Mouse (Mus musculus): ENCODE results near the gene Dagla. TPM values are rescaled to one million over a fixed set of nuclear protein-coding genes. Genes with fewer than 3 reads are reported as not detected.

The Dagla gene
- polyA plus RNA-seq, 1 experiment from 2014 or later = 3.4 TPM

- Histone ChIP-seq H3K4me3 (no peak overlapping the region), H3K27ac (0 out of 2 replicates have a peak overlapping the region, but pooled peaks have one; percentile 8), H3K9me3 (no peaks in the 10 kb centered on the region), H3K27me3 (ENCODE audit: insufficient read depth, poor library complexity, severe bottlenecking) (0 out of 2 replicates have a peak, but pooled peaks cover 3% of the 10 kb centered on the region), H3K4me1 (replicated peaks) (peaks cover 42% of the 10 kb centered on the region), H3K36me3 (no peaks in the 10 kb centered on the region)
- WGBS = 50% methylated on average over 8 of the region's 8 CpGs
- DNase-seq (ENCODE audit: low spot score) = no peak
These were observed 82.0 kb downstream of the Dagla start for GRCm38 (mm10) chr19:10222656-10223055.

GRCm38 (mm10) chr19:10221585-10221984 is 83.1 kb downstream of the Dagla start:
- 0 out of 2 replicates have a peak, but pooled peaks cover 3% of the 10 kb centered on the region for H3K27me3 ChIP-seq (ENCODE audit: insufficient read depth, poor library complexity, severe bottlenecking)
- no peaks in the 10 kb centered on the region for H3K36me3 ChIP-seq
- no peak for DNase-seq (ENCODE audit: low spot score)
- H3K4me3 ChIP-seq = no peak overlapping the region
- 68% methylated on average over 4 of the region's 4 CpGs for WGBS
- no peak overlapping the region for H3K27ac ChIP-seq
- no peaks in the 10 kb centered on the region for H3K9me3 ChIP-seq
- peaks cover 42% of the 10 kb centered on the region for H3K4me1 ChIP-seq (replicated peaks)

DNA sequence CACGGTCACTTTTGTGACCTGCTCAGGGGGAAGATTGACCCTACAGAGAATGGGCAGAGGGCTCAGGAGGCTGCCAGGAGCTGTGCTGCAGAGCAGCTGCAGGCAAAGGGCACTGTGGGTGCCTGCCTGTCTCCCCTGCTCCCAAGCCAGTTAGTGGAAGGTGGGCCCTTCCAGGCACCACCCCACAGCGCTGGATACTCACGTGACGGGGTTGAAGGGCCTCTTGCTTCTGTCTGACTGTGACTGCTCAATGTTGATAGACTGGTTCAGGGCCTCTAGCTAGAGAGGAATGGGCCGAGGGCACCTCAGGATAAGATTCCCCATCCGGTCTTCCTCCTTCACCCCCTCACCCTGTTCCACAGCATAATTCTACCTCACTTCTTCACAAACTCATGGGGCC is 85.1 kb downstream of the Dagla start:
- Histone ChIP-seq H3K4me3 (no peak overlapping the region), H3K27me3 (ENCODE audit: insufficient read depth, poor library complexity, severe bottlenecking) (no peaks in the 10 kb centered on the region), H3K4me1 (replicated peaks) (peaks cover 30% of the 10 kb centered on the region), H3K27ac (no peak overlapping the region), H3K9me3 (no peaks in the 10 kb centered on the region), H3K36me3 (no peaks in the 10 kb centered on the region)
- no peak for DNase-seq (ENCODE audit: low spot score)
- 72% methylated on average over 6 of the region's 6 CpGs for WGBS

DNA sequence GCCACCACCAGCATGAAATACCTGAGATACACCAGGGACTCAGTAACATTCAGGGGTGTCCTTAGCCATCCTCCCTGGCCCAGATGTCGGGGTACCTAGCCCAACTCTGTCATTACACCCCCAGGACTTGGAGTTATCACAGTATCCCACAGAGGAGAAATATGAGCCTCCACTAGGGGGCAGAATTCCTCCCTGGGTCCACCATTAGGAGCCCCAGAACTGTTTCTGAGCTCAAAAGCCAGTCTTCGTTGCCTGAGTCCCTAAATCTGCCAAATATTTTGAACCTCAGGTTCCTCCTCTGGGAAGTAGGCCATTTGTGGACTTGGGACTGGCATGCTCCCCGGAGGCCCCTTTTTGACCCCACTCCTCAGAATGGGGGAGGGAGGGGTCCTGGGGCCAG is 85.6 kb downstream of the Dagla start:
- WGBS = 62% methylated on average over 3 of the region's 3 CpGs
- Histone ChIP-seq H3K4me1 (replicated peaks) (peaks cover 25% of the 10 kb centered on the region), H3K36me3 (no peaks in the 10 kb centered on the region; the same call in 1 of the 2 replicates), H3K27me3 (ENCODE audit: insufficient read depth, poor library complexity, severe bottlenecking) (no peaks in the 10 kb centered on the region), H3K4me3 (no peak overlapping the region), H3K27ac (no peak overlapping the region), H3K9me3 (no peaks in the 10 kb centered on the region)
- DNase-seq (ENCODE audit: low spot score) = no peak

- Histone ChIP-seq H3K9me3 (no peaks in the 10 kb centered on the region), H3K27me3 (ENCODE audit: insufficient read depth, poor library complexity, severe bottlenecking) (no peaks in the 10 kb centered on the region), H3K36me3 (peaks cover 27% of the 10 kb centered on the region), H3K4me3 (no peak overlapping the region), H3K4me1 (replicated peaks) (peaks cover 7% of the 10 kb centered on the region; the same call in 1 of the 2 replicates), H3K27ac (no peak overlapping the region)
- no peak for DNase-seq (ENCODE audit: low spot score)
- WGBS = 81% methylated on average over 8 of the region's 8 CpGs
These were observed 88.6 kb downstream of the Dagla start for GRCm38 (mm10) chr19:10216101-10216500.

DNA sequence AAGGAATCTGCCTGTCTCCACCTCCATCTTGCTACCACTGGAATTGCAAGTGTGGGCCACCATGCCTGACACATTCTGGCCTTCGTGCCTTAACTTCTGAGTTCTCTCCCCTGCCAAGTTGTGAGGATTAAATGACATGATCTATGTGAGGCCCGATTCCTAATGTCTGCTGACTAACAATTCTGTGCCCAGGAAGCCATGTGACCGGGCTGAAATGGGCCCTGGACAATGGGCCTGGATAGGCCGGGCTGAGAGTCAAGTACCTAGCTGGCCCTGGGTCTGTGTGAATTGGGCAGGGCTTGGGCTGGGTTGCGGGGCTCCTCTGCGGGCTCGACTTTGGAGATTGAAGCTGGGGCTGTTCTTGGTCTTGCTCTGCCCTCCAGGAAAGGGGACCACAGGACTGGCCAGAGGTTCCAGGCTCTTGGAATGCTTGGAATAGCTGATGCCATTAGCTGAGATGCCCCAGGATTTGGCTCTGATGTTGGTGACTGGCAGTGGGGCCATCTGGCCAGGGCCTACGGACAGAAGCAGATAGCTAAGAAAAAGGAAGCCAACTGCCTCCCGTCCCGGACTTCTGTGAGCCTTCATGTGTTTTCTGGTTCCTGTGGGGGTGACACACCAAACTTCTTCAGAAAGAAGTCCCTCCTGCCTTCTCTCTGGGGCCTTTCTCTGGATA is 90.7 kb downstream of the Dagla start:
- Histone ChIP-seq H3K27ac (no peak overlapping the region), H3K4me3 (no peak overlapping the region), H3K27me3 (ENCODE audit: insufficient read depth, poor library complexity, severe bottlenecking) (no peaks in the 10 kb centered on the region), H3K36me3 (peaks cover 48% of the 10 kb centered on the region), H3K9me3 (no peaks in the 10 kb centered on the region), H3K4me1 (replicated peaks) (peaks cover 2% of the 10 kb centered on the region; the same call in 1 of the 2 replicates)
- 90% methylated on average over 10 of the region's 10 CpGs for WGBS
- DNase-seq (ENCODE audit: low spot score) = no peak

DNA sequence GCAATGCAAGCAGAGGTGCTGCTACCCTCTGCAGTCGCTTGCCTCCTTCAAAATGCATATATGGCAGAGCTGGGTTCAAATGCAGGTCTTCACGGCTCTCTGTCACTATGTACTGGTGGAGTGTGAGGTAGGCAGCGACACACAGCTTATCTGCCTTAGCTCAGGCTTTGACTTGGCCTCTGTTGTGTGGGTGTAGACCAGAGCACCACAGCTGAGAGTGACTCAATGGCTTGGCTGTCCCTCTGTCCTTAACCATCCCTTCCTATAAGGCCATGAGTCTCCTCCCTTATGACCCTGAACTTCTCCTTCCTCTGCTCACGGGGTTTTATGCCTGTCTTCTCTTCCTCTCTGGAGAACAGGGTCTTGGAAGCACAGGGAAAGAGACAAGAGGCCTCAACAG is 93.8 kb downstream of the Dagla start:
- peaks cover 79% of the 10 kb centered on the region for H3K36me3 ChIP-seq
- no peaks in the 10 kb centered on the region for H3K9me3 ChIP-seq
- no peak overlapping the region for H3K27ac ChIP-seq
- no peak overlapping the region for H3K4me3 ChIP-seq
- no peak for DNase-seq (ENCODE audit: low spot score)
- H3K4me1 ChIP-seq (replicated peaks) = no peaks in the 10 kb centered on the region; the same call in 1 of the 2 replicates
- no peaks in the 10 kb centered on the region for H3K27me3 ChIP-seq (ENCODE audit: insufficient read depth, poor library complexity, severe bottlenecking)
- WGBS = 84% methylated on average over 4 of the region's 4 CpGs

DNA sequence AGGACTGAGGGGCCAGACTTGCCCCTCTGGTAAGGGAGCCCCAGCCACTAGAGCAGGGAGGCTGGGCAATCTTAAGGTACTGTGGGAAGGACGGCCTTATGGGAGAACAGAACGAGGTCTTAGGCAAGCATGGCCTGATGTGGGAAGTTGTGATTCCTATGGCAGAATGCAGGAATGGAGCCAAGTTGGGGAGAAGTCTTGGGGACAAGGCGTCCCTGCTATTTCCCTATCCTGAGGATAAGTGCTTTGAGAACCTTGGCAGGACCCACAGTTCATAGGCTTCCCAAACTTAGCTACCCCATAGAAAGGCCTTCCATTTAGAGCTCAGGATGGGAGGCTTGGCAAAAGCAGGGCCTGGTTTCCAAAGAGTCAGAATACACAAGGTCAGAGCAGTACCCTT is 95.8 kb downstream of the Dagla start:
- no peaks in the 10 kb centered on the region for H3K27me3 ChIP-seq (ENCODE audit: insufficient read depth, poor library complexity, severe bottlenecking)
- DNase-seq (ENCODE audit: low spot score) = no peak
- peaks cover 9% of the 10 kb centered on the region for H3K4me1 ChIP-seq (replicated peaks)
- no peaks in the 10 kb centered on the region for H3K9me3 ChIP-seq
- H3K27ac ChIP-seq = no peak overlapping the region
- H3K36me3 ChIP-seq = peaks cover 81% of the 10 kb centered on the region
- no peak overlapping the region for H3K4me3 ChIP-seq
- WGBS = 87% methylated on average over 3 of the region's 3 CpGs

- Histone ChIP-seq H3K27me3 (ENCODE audit: insufficient read depth, poor library complexity, severe bottlenecking) (no peaks in the 10 kb centered on the region), H3K36me3 (peaks cover 65% of the 10 kb centered on the region), H3K9me3 (no peaks in the 10 kb centered on the region), H3K4me1 (replicated peaks) (peaks cover 17% of the 10 kb centered on the region), H3K27ac (no peak overlapping the region; the same call in 1 of the 2 replicates), H3K4me3 (peak overlapping the region; percentile 97)
- DNase-seq (ENCODE audit: low spot score) = no peak
- WGBS = 77% methylated on average over 6 of the region's 6 CpGs
These were observed 99.6 kb downstream of the Dagla start for GRCm38 (mm10) chr19:10205051-10205450.

- peaks cover 65% of the 10 kb centered on the region for H3K36me3 ChIP-seq
- DNase-seq (ENCODE audit: low spot score) = no peak
These were observed 100.1 kb downstream of the Dagla start for GRCm38 (mm10) chr19:10204616-10205001.

DNA sequence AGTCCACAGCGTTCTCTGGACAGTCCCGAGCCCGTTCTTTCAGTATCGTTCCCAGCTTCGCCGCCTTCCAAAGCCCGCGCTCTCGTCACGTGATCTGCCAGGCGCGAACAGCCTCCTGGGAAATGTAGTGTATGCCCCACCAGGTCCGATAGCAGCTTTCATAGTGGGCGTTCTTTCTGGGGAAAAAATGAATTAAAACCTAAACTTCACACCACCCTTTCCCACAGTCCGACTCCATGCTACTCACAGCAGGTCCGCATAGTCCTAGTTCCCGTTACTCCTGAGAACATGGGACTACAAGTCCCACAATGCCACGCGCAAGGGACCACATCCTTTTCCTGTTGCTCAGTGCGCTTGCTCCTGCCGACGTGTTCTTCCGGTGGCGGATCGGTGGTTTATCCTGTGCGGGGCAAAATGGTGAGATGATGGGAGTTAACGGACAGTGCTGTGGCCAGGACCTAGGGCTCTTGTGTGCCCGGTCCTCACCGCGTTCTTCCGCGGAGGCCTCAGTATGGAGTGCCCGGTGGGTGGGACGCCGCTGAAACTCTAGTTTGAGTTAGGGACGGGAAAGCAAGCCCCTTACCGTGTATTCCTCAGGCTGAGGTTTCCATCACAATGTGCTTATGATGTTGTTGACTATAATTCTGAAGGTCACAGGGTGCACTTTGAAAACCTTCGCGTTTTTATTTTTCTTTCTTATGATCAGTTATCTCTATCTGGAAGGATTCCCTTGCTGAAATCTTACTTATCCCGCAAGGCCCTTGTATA is 100.6 kb downstream of the Dagla start, which contains the start of the genes Tmem258 and Fen1:
Gene Tmem258, plus strand, starts transcription at position 167 of the 768 bp plus-strand sequence.
Gene Fen1, minus strand, starts transcription at position 322 of the 768 bp plus-strand sequence.
- no peaks in the 10 kb centered on the region for H3K27me3 ChIP-seq (ENCODE audit: insufficient read depth, poor library complexity, severe bottlenecking)
- peaks cover 17% of the 10 kb centered on the region for H3K4me1 ChIP-seq (replicated peaks)
- H3K9me3 ChIP-seq = no peaks in the 10 kb centered on the region
- DNase-seq (ENCODE audit: low spot score) = peak; percentile 93
- H3K4me3 ChIP-seq = peak within 1 kb of the TSS; percentile 97
- WGBS = under 1% methylated on average over 40 of the region's 40 CpGs
- peaks cover 65% of the 10 kb centered on the region for H3K36me3 ChIP-seq
- H3K27ac ChIP-seq = peak within 1 kb of the TSS; percentile 99

More at GRCm38 (mm10) chr19:10204616-10205001, 100.1 kb downstream of the Dagla start:
- peak overlapping the region; percentile 99 for H3K27ac ChIP-seq
- no peaks in the 10 kb centered on the region for H3K27me3 ChIP-seq (ENCODE audit: insufficient read depth, poor library complexity, severe bottlenecking)
- peaks cover 17% of the 10 kb centered on the region for H3K4me1 ChIP-seq (replicated peaks)
- H3K9me3 ChIP-seq = no peaks in the 10 kb centered on the region
- WGBS = under 1% methylated on average over 5 of the region's 5 CpGs
- H3K4me3 ChIP-seq = peak overlapping the region; percentile 97

DNA sequence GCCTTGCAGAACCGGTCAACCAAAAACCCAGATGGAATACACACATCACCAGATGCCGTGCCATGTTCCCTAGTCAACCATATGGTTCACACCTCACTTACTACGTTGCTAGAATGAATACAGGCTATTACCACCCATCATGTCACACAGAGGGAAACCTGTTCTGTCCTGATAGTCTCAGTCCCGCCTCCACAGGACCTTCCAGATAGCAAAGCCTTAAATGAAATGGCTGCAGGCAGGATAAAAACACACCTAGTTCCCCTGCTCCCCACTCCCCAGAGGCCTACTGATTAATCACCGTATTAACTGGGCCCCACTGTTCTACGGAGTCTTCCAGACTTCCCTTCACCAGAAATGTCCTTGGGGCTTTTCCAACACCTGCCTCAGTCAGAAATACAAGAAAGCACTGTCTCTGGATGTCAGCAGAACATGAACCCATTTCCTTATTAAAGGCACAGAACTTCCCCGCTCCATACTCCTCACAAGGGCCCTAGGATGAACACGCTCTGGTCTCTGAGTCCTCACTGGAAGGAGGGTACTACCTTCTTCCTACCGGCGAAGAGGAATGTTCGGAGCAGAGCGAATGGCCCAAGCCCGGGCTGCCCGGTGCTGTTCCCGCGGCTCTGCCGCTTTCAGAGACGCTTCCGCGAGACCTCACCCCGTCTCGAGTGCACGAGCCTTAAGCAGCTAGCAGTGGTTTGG is 101.4 kb downstream of the Dagla start:
- H3K27ac ChIP-seq = peak overlapping the region; percentile 99
- peaks cover 60% of the 10 kb centered on the region for H3K36me3 ChIP-seq
- no peaks in the 10 kb centered on the region for H3K27me3 ChIP-seq (ENCODE audit: insufficient read depth, poor library complexity, severe bottlenecking)
- H3K9me3 ChIP-seq = no peaks in the 10 kb centered on the region
- 4% methylated on average over 23 of the region's 23 CpGs for WGBS
- H3K4me1 ChIP-seq (replicated peaks) = peaks cover 17% of the 10 kb centered on the region
- H3K4me3 ChIP-seq = peak overlapping the region; percentile 97
- DNase-seq (ENCODE audit: low spot score) = no peak
